ENCODE assay signal across 8 mouse cellular contexts in genomic region chr4:136469941-136470346, GRCm38 (mm10). TPM values are rescaled to one million over a fixed set of nuclear protein-coding genes. Genes with fewer than 3 reads are reported as not detected.
DNase-seq lines count a peak whose midpoint lies in the region; ATAC-seq lines count a peak whose summit lies in the region.

No protein-coding gene starts in this region.

- no peaks in the 10 kb centered on the region for H3K27me3 ChIP-seq in heart, embryonic 11.5 days (ENCODE audit: control insufficient read depth, insufficient read depth, low read length)
- no peaks in the 10 kb centered on the region for H3K27me3 ChIP-seq in forebrain, embryonic 16.5 days (replicated peaks; ENCODE audit: control insufficient read depth, insufficient read depth, low read length)
- 0 out of 2 replicates have a peak, but pooled peaks cover under 1% of the 10 kb centered on the region for H3K27me3 ChIP-seq in liver, embryonic 11.5 days (replicated peaks; ENCODE audit: control insufficient read depth, insufficient read depth, low read length)
- no peaks in the 10 kb centered on the region for H3K27me3 ChIP-seq in neural tube, embryonic 14.5 days (ENCODE audit: control insufficient read depth, insufficient read depth, low read length)

- H3K9ac ChIP-seq in heart, embryonic 11.5 days (ENCODE audit: low read depth, low read length): peak overlapping the region; percentile 97
- peak overlapping the region; percentile 85 for H3K9ac ChIP-seq in forebrain, embryonic 16.5 days (replicated peaks; ENCODE audit: low read depth, low read length)
- peak overlapping the region; percentile 82 for H3K9ac ChIP-seq in liver, embryonic 11.5 days (ENCODE audit: low read depth, low read length)
- H3K9ac ChIP-seq in neural tube, embryonic 14.5 days (replicated peaks; ENCODE audit: low read depth, low read length): peak overlapping the region; percentile 87

- H3K9me3 ChIP-seq in heart, embryonic 11.5 days (replicated peaks; ENCODE audit: control insufficient read depth, low read length): no peaks in the 10 kb centered on the region
- no peaks in the 10 kb centered on the region for H3K9me3 ChIP-seq in forebrain, embryonic 16.5 days (ENCODE audit: control insufficient read depth, low read length)
- H3K9me3 ChIP-seq in liver, embryonic 11.5 days (ENCODE audit: control insufficient read depth, low read length): no peaks in the 10 kb centered on the region
- no peaks in the 10 kb centered on the region for H3K9me3 ChIP-seq in neural tube, embryonic 14.5 days (ENCODE audit: control insufficient read depth, low read length)

- ATAC-seq in heart, embryonic 11.5 days (replicated peaks; ENCODE audit: insufficient number of reproducible peaks, low FRiP score, low TSS enrichment): peak; percentile 79
- peak; percentile 85 for ATAC-seq in forebrain, embryonic 16.5 days
- peak; percentile 52 for ATAC-seq in liver, embryonic 11.5 days (replicated peaks; ENCODE audit: low FRiP score)
- peak; percentile 84 for ATAC-seq in neural tube, embryonic 14.5 days (ENCODE audit: low read depth)

- 1% methylated on average over 27 of the region's 55 CpGs for WGBS in heart, embryonic 11.5 days (ENCODE audit: insufficient replicate concordance)
- WGBS in forebrain, embryonic 16.5 days: 0% methylated on average over 15 of the region's 55 CpGs
- WGBS in liver, embryonic 11.5 days: under 1% methylated on average over 38 of the region's 55 CpGs
- under 1% methylated on average over 37 of the region's 55 CpGs for WGBS in neural tube, embryonic 14.5 days

- H3K4me1 ChIP-seq in heart, embryonic 11.5 days (ENCODE audit: control insufficient read depth, insufficient read depth, low read length): peaks cover 23% of the 10 kb centered on the region
- peaks cover 24% of the 10 kb centered on the region for H3K4me1 ChIP-seq in forebrain, embryonic 16.5 days (replicated peaks; ENCODE audit: control insufficient read depth, insufficient read depth, low read length)
- H3K4me1 ChIP-seq in liver, embryonic 11.5 days (replicated peaks; ENCODE audit: control insufficient read depth, insufficient read depth, low read length): peaks cover 9% of the 10 kb centered on the region
- H3K4me1 ChIP-seq in neural tube, embryonic 14.5 days (ENCODE audit: control insufficient read depth, insufficient read depth, low read length): peaks cover 12% of the 10 kb centered on the region; the same call in 1 of the 2 replicates

- H3K4me2 ChIP-seq in heart, embryonic 11.5 days: peak overlapping the region; percentile 74
- H3K4me2 ChIP-seq in forebrain, embryonic 16.5 days (ENCODE audit: low read length): peak overlapping the region; percentile 74
- peak overlapping the region; percentile 86 for H3K4me2 ChIP-seq in liver, embryonic 11.5 days
- peak overlapping the region; percentile 60 for H3K4me2 ChIP-seq in neural tube, embryonic 14.5 days (ENCODE audit: low read depth, low read length)

- H3K27ac ChIP-seq in heart, embryonic 11.5 days (ENCODE audit: low read depth, low read length): peak overlapping the region; percentile 91
- H3K27ac ChIP-seq in forebrain, embryonic 16.5 days (ENCODE audit: low read length): peak overlapping the region; percentile 94
- H3K27ac ChIP-seq in liver, embryonic 11.5 days (ENCODE audit: low read depth, low read length): peak overlapping the region; percentile 91
- peak overlapping the region; percentile 92 for H3K27ac ChIP-seq in neural tube, embryonic 14.5 days (ENCODE audit: low read depth, low read length)

- DNase-seq in heart, adult 11 months: no peak
- DNase-seq in Muller cell, postnatal 12 days (ENCODE audit: inconsistent ontology term): peak; percentile 85
- no peak for DNase-seq in liver, embryonic 11.5 days (ENCODE audit: low spot score)
- DNase-seq in adrenal gland, adult 2 months: no peak
- no peak for DNase-seq in thymus, postnatal 4 days

- H3K4me3 ChIP-seq in heart, embryonic 11.5 days (ENCODE audit: low read depth, low read length): peak overlapping the region; percentile 69
- H3K4me3 ChIP-seq in forebrain, embryonic 16.5 days (replicated peaks; ENCODE audit: low read length): peak overlapping the region; percentile 91
- H3K4me3 ChIP-seq in liver, embryonic 11.5 days (ENCODE audit: low read depth, low read length): peak overlapping the region; percentile 65
- H3K4me3 ChIP-seq in neural tube, embryonic 14.5 days (ENCODE audit: low read depth, low read length): peak overlapping the region; percentile 88

- no peaks in the 10 kb centered on the region for H3K36me3 ChIP-seq in heart, embryonic 11.5 days (ENCODE audit: control insufficient read depth, insufficient read depth, low read length)
- H3K36me3 ChIP-seq in forebrain, embryonic 16.5 days (ENCODE audit: control insufficient read depth, insufficient read depth): no peaks in the 10 kb centered on the region
- no peaks in the 10 kb centered on the region for H3K36me3 ChIP-seq in liver, embryonic 11.5 days (ENCODE audit: control insufficient read depth, insufficient read depth, low read length)
- H3K36me3 ChIP-seq in neural tube, embryonic 14.5 days (ENCODE audit: control insufficient read depth, insufficient read depth, low read length): no peaks in the 10 kb centered on the region

RNA-seq across cellular contexts. Expression of gene Luzp1, which starts 0.4 kb away (rescaled TPM):
- 85.8 and 108 TPM in 2 replicates for polyA plus RNA-seq in heart, embryonic 11.5 days (2014; fragmentation: Nextera tagmentation; extraction: Ambion mirVana)
- 51.5 and 60.3 TPM in 2 replicates for polyA plus RNA-seq in forebrain, embryonic 16.5 days (2015; fragmentation: Nextera tagmentation; extraction: Ambion mirVana)
- 44.7 TPM in 2 replicates for polyA plus RNA-seq in liver, embryonic 11.5 days (2014; fragmentation: Nextera tagmentation; extraction: Ambion mirVana)
- polyA plus RNA-seq in neural tube, embryonic 14.5 days (2014; fragmentation: Nextera tagmentation; extraction: Ambion mirVana): 56.8 and 65.2 TPM in 2 replicates
- total RNA-seq in adrenal gland, adult 2 months (2021): 10 to 100 TPM; 29.3 to 37.1 TPM
- 3.9 and 4.4 TPM in 2 replicates for polyA plus RNA-seq in adrenal gland, adult 2 months (2012; rRNA removed)

RNA-seq across cellular contexts. Expression of gene 6030445D17Rik, which starts 7.9 kb away (rescaled TPM):
- polyA plus RNA-seq in heart, embryonic 11.5 days (2014; fragmentation: Nextera tagmentation; extraction: Ambion mirVana): 0.25 and 0.29 TPM in 2 replicates
- polyA plus RNA-seq in forebrain, embryonic 16.5 days (2015; fragmentation: Nextera tagmentation; extraction: Ambion mirVana): 0.15 TPM in 1 of 2 replicates, not detected in the other
- not detected in 2 replicates for polyA plus RNA-seq in liver, embryonic 11.5 days (2014; fragmentation: Nextera tagmentation; extraction: Ambion mirVana)
- 0.45 and 0.50 TPM in 2 replicates for polyA plus RNA-seq in neural tube, embryonic 14.5 days (2014; fragmentation: Nextera tagmentation; extraction: Ambion mirVana)
- total RNA-seq in adrenal gland, adult 2 months (2021): not detected
- 0.18 and 0.36 TPM in 2 replicates for polyA plus RNA-seq in adrenal gland, adult 2 months (2012; rRNA removed)

RNA-seq across cellular contexts. Expression of gene Htr1d, which starts 46.6 kb away (rescaled TPM):
- polyA plus RNA-seq in heart, embryonic 11.5 days (2014; fragmentation: Nextera tagmentation; extraction: Ambion mirVana): 0.39 TPM in 1 of 2 replicates, not detected in the other
- 0.96 and 1.2 TPM in 2 replicates for polyA plus RNA-seq in forebrain, embryonic 16.5 days (2015; fragmentation: Nextera tagmentation; extraction: Ambion mirVana)
- 0.06 TPM in 1 of 2 replicates, not detected in the other for polyA plus RNA-seq in liver, embryonic 11.5 days (2014; fragmentation: Nextera tagmentation; extraction: Ambion mirVana)
- 2.5 and 2.6 TPM in 2 replicates for polyA plus RNA-seq in neural tube, embryonic 14.5 days (2014; fragmentation: Nextera tagmentation; extraction: Ambion mirVana)
- not detected for total RNA-seq in adrenal gland, adult 2 months (2021)
- 0.07 TPM in 1 of 2 replicates, not detected in the other for polyA plus RNA-seq in adrenal gland, adult 2 months (2012; rRNA removed)
